Mouse (Mus musculus) myocyte (in vitro differentiated cells): ENCODE data around the gene Actn1.

Experiments used
- CEBPB ChIP-seq: IDR thresholded peaks from 2 replicates; pipeline ENCODE4 v1.6.1; 2011; ENCODE audit warnings: mild to moderate bottlenecking, moderate library complexity; ENCODE audit not compliant: poor library complexity, insufficient read depth, severe bottlenecking
- E2F4 ChIP-seq: IDR thresholded peaks from one replicate; pipeline ENCODE4 v1.6.1; 2011; ENCODE audit warnings: mild to moderate bottlenecking, control low read depth, moderate library complexity; ENCODE audit not compliant: insufficient read depth
- MAX ChIP-seq: IDR thresholded peaks from one replicate; pipeline ENCODE4 v1.6.1; 2011; ENCODE audit warnings: low read depth, mild to moderate bottlenecking, control low read depth
- MYOG ChIP-seq, 3 experiments: IDR thresholded peaks; one replicate each; pipeline ENCODE4 v1.6.1; 2011; ENCODE audit warnings: control low read depth in 2 of 3, low read depth in 2 of 3, mild to moderate bottlenecking in 2 of 3; ENCODE audit not compliant: insufficient read length in 2 of 3, control insufficient read depth in 1 of 3, insufficient read depth in 1 of 3
- POLR2A ChIP-seq: IDR thresholded peaks from one replicate; pipeline ENCODE4 v1.6.1; 2011; ENCODE audit warnings: low read depth, mild to moderate bottlenecking, control low read depth, moderate library complexity; ENCODE audit not compliant: insufficient read length
- POLR2AphosphoS2 ChIP-seq: IDR thresholded peaks from one replicate; pipeline ENCODE4 v1.6.1; 2011; ENCODE audit warnings: low read depth, control low read depth; ENCODE audit not compliant: insufficient read length
- SRF ChIP-seq: IDR thresholded peaks from one replicate; pipeline ENCODE4 v1.6.1; 2011; ENCODE audit warnings: low read depth; ENCODE audit not compliant: control insufficient read depth, insufficient read length
- TCF12 ChIP-seq: IDR thresholded peaks from one replicate; pipeline ENCODE4 v1.6.1; 2011; ENCODE audit warnings: mild to moderate bottlenecking, control low read depth; ENCODE audit not compliant: poor library complexity, insufficient read depth, severe bottlenecking
- USF1 ChIP-seq: IDR thresholded peaks from one replicate; pipeline ENCODE4 v1.6.1; 2011; ENCODE audit warnings: low read depth, mild to moderate bottlenecking, control low read depth, moderate library complexity

DNA sequence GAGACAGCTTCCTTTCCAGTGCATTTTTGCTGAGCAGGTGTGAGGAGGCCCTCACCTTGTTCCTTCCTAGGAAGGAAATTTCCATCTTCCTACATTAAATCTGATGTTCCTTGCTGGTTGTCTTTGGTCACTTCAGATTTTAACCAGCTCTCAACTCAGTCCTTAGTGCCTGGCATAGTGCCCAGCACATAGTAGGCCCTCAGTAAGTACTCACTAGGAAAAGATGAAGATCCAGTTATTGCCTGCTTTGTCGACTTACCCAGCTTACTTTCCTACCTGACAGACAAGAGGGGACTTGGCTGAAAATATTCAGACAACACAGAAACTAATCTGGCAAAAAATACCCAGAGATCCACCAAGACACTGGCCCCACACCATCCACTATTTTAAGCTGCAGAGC is 138.7 kb downstream of the Actn1 start:
- TF ChIP-seq POLR2A (no peak), MAX (no peak), USF1 (no peak), POLR2AphosphoS2 (no peak), E2F4 (no peak), TCF12 (no peak), SRF (no peak), MYOG (IDR thresholded peaks at IDR 0.05; ENCODE audit: control insufficient read depth in 1 of 3, insufficient read depth in 1 of 3, insufficient read length in 2 of 3, low read depth in 2 of 3) (no peak), CEBPB (no peak)
